Mouse (Mus musculus): ENCODE data around the gene Fras1. TPM values are rescaled to one million over a fixed set of nuclear protein-coding genes. Genes with fewer than 3 reads are reported as not detected.
A peak's percentile ranks its signal among the peaks of the same experiment; 100 is the strongest.

The Fras1 gene
- polyA plus RNA-seq, 1 experiment from 2014 or later: 0.81 TPM

- Histone ChIP-seq H3K9ac (no peak overlapping the region), H3K36me3 (replicated peaks) (no peaks in the 10 kb centered on the region), H3K4me3 (replicated peaks) (no peak overlapping the region), H3K27ac (replicated peaks) (no peak overlapping the region), H3K9me3 (replicated peaks) (no peaks in the 10 kb centered on the region), H3K4me1 (replicated peaks) (no peaks in the 10 kb centered on the region), H3K4me2 (peak overlapping the region; percentile 9), H3K27me3 (no peaks in the 10 kb centered on the region)
- ATAC-seq (ENCODE audit: insufficient read depth): no peak
- 67% methylated on average over 15 of the region's 15 CpGs for WGBS (ENCODE audit: insufficient replicate concordance)
Observed at GRCm38 (mm10) chr5:96739138-96739878, 365.6 kb downstream of the Fras1 start.

- H3K36me3 ChIP-seq (replicated peaks): no peaks in the 10 kb centered on the region
- H3K4me1 ChIP-seq (replicated peaks): no peaks in the 10 kb centered on the region
- H3K4me3 ChIP-seq (replicated peaks): no peak overlapping the region
- no peak overlapping the region for H3K9ac ChIP-seq
- no peaks in the 10 kb centered on the region for H3K27me3 ChIP-seq
- no peaks in the 10 kb centered on the region for H3K9me3 ChIP-seq (replicated peaks)
- H3K27ac ChIP-seq (replicated peaks): no peak overlapping the region
- no peak overlapping the region for H3K4me2 ChIP-seq
- ATAC-seq (ENCODE audit: insufficient read depth): no peak
- 61% methylated on average over 8 of the region's 8 CpGs for WGBS (ENCODE audit: insufficient replicate concordance)
Observed at GRCm38 (mm10) chr5:96747195-96747984, 373.6 kb downstream of the Fras1 start.

- WGBS (ENCODE audit: insufficient replicate concordance): 52% methylated on average over 7 of the region's 7 CpGs
- Histone ChIP-seq H3K27ac (replicated peaks) (no peak overlapping the region), H3K4me2 (no peak overlapping the region), H3K9ac (no peak overlapping the region), H3K36me3 (replicated peaks) (no peaks in the 10 kb centered on the region), H3K27me3 (no peaks in the 10 kb centered on the region), H3K9me3 (replicated peaks) (no peaks in the 10 kb centered on the region), H3K4me1 (replicated peaks) (no peaks in the 10 kb centered on the region), H3K4me3 (replicated peaks) (no peak overlapping the region)
- ATAC-seq (ENCODE audit: insufficient read depth): no peak
Observed at GRCm38 (mm10) chr5:96757615-96758014, 383.9 kb downstream of the Fras1 start.

GRCm38 (mm10) chr5:96762021-96762420, 388.3 kb downstream of the Fras1 start:
- no peak for ATAC-seq (ENCODE audit: insufficient read depth)
- H3K9me3 ChIP-seq (replicated peaks): no peaks in the 10 kb centered on the region
- no peak overlapping the region for H3K9ac ChIP-seq
- H3K27me3 ChIP-seq: no peaks in the 10 kb centered on the region
- H3K4me3 ChIP-seq (replicated peaks): no peak overlapping the region
- H3K27ac ChIP-seq (replicated peaks): no peak overlapping the region
- no peaks in the 10 kb centered on the region for H3K4me1 ChIP-seq (replicated peaks)
- H3K4me2 ChIP-seq: no peak overlapping the region
- H3K36me3 ChIP-seq (replicated peaks): no peaks in the 10 kb centered on the region
- WGBS (ENCODE audit: insufficient replicate concordance): 19% methylated on average over 1 of the region's 1 CpGs

- Histone ChIP-seq H3K4me1 (replicated peaks) (no peaks in the 10 kb centered on the region), H3K27ac (replicated peaks) (no peak overlapping the region), H3K9ac (no peak overlapping the region), H3K9me3 (replicated peaks) (no peaks in the 10 kb centered on the region), H3K4me2 (no peak overlapping the region), H3K4me3 (replicated peaks) (no peak overlapping the region), H3K36me3 (replicated peaks) (no peaks in the 10 kb centered on the region), H3K27me3 (no peaks in the 10 kb centered on the region)
- ATAC-seq (ENCODE audit: insufficient read depth): no peak
- 57% methylated on average over 10 of the region's 10 CpGs for WGBS (ENCODE audit: insufficient replicate concordance)
Observed at GRCm38 (mm10) chr5:96768846-96769471, 395.2 kb downstream of the Fras1 start.

GRCm38 (mm10) chr5:96783506-96784288, 409.9 kb downstream of the Fras1 start:
- Histone ChIP-seq H3K4me1 (replicated peaks) (no peaks in the 10 kb centered on the region), H3K27me3 (no peaks in the 10 kb centered on the region), H3K36me3 (replicated peaks) (no peaks in the 10 kb centered on the region), H3K9me3 (replicated peaks) (no peaks in the 10 kb centered on the region), H3K4me3 (replicated peaks) (no peak overlapping the region), H3K9ac (no peak overlapping the region), H3K4me2 (no peak overlapping the region), H3K27ac (replicated peaks) (no peak overlapping the region)
- ATAC-seq (ENCODE audit: insufficient read depth): no peak
- 57% methylated on average over 14 of the region's 14 CpGs for WGBS (ENCODE audit: insufficient replicate concordance)

- no peaks in the 10 kb centered on the region for H3K9me3 ChIP-seq (replicated peaks)
- H3K4me1 ChIP-seq (replicated peaks): no peaks in the 10 kb centered on the region
- no peak overlapping the region for H3K4me3 ChIP-seq (replicated peaks)
- no peak overlapping the region for H3K27ac ChIP-seq (replicated peaks)
- no peak overlapping the region for H3K4me2 ChIP-seq
- H3K27me3 ChIP-seq: no peaks in the 10 kb centered on the region
- WGBS (ENCODE audit: insufficient replicate concordance): 67% methylated on average over 5 of the region's 5 CpGs
- H3K36me3 ChIP-seq (replicated peaks): no peaks in the 10 kb centered on the region
- ATAC-seq (ENCODE audit: insufficient read depth): no peak
- H3K9ac ChIP-seq: no peak overlapping the region
Observed at GRCm38 (mm10) chr5:96785096-96785495, 411.3 kb downstream of the Fras1 start.

- ATAC-seq (ENCODE audit: insufficient read depth): no peak
- peaks cover 32% of the 10 kb centered on the region for H3K27me3 ChIP-seq
- 0 out of 2 replicates have a peak, but pooled peaks cover 2% of the 10 kb centered on the region for H3K4me1 ChIP-seq (replicated peaks)
- no peaks in the 10 kb centered on the region for H3K36me3 ChIP-seq (replicated peaks)
- H3K4me3 ChIP-seq (replicated peaks): no peak overlapping the region; the same call in 1 of the 2 replicates
- H3K4me2 ChIP-seq: peak overlapping the region; percentile 61
- no peaks in the 10 kb centered on the region for H3K9me3 ChIP-seq (replicated peaks)
- H3K9ac ChIP-seq: no peak overlapping the region
- WGBS (ENCODE audit: insufficient replicate concordance): 26% methylated on average over 9 of the region's 9 CpGs
- no peak overlapping the region for H3K27ac ChIP-seq (replicated peaks)
Observed at GRCm38 (mm10) chr5:96792422-96792821, 418.7 kb downstream of the Fras1 start.

- WGBS (ENCODE audit: insufficient replicate concordance): 4% methylated on average over 26 of the region's 26 CpGs
- Histone ChIP-seq H3K27me3 (peaks cover 32% of the 10 kb centered on the region), H3K9me3 (replicated peaks) (no peaks in the 10 kb centered on the region), H3K4me1 (replicated peaks) (0 out of 2 replicates have a peak, but pooled peaks cover 2% of the 10 kb centered on the region), H3K9ac (peak within 1 kb of the TSS; percentile 21; the same call in 1 of the 2 replicates), H3K4me3 (replicated peaks) (peak within 1 kb of the TSS; percentile 51), H3K27ac (replicated peaks) (peak within 1 kb of the TSS; percentile 57), H3K36me3 (replicated peaks) (no peaks in the 10 kb centered on the region), H3K4me2 (peak within 1 kb of the TSS; percentile 61)
- ATAC-seq (ENCODE audit: insufficient read depth): peak; percentile 66
Observed at GRCm38 (mm10) chr5:96792936-96793718, 419.4 kb downstream of the Fras1 start, which contains the start of gene Anxa3. TSS of gene Anxa3 (plus strand) at chr5:96793339.

Data from liver, embryonic 15.5 days (tissue).